Mouse (Mus musculus): Measurements from ENCODE around the gene Dntt. TPM values are rescaled to one million over a fixed set of nuclear protein-coding genes. Genes with fewer than 3 reads are reported as not detected.

Dntt gene
- polyA plus RNA-seq, 1 experiment from 2014 or later: not detected

GRCm38 (mm10) chr19:41097038-41097437 is 68.0 kb downstream of the Dntt start:
- ATAC-seq (ENCODE audit: low read depth): no peak
- H3K9ac ChIP-seq (ENCODE audit: low read length): no peak overlapping the region
- WGBS: 56% methylated on average over 4 of the region's 4 CpGs
- H3K27me3 ChIP-seq (ENCODE audit: control insufficient read depth, insufficient read depth, low read depth, low read length): no peaks in the 10 kb centered on the region
- no peaks in the 10 kb centered on the region for H3K36me3 ChIP-seq (ENCODE audit: control insufficient read depth, insufficient read depth, low read length)
- H3K9me3 ChIP-seq (ENCODE audit: control insufficient read depth, low read length): no peaks in the 10 kb centered on the region
- no peak overlapping the region for H3K4me3 ChIP-seq (ENCODE audit: low read length)
- no peak overlapping the region for H3K4me2 ChIP-seq (ENCODE audit: low read depth, low read length)
- no peaks in the 10 kb centered on the region for H3K4me1 ChIP-seq (replicated peaks; ENCODE audit: control insufficient read depth, insufficient read depth, low read length)
- no peak overlapping the region for H3K27ac ChIP-seq (ENCODE audit: low read length)

DNA sequence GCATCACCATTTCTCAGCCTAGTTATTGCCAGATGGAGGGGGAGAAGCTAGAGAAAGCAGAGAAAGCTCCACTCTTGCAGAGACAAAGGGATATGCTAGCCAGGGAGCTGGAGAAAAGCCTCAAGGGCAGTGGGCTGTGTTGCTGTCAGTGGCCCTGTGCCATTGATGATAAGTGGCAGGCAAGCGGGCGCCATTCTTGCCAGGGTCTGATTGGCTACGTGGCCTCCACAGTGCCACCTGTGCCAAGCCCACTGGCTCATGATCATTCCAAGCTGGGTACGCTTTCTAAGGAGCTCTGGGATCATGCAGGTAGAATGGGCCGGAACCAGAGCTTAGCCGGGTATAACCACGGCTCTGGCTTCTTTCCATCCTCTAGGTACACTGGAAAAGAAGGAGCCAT is 71.8 kb downstream of the Dntt start:
- Histone ChIP-seq H3K27me3 (ENCODE audit: control insufficient read depth, insufficient read depth, low read depth, low read length) (no peaks in the 10 kb centered on the region), H3K27ac (ENCODE audit: low read length) (no peak overlapping the region), H3K36me3 (ENCODE audit: control insufficient read depth, insufficient read depth, low read length) (no peaks in the 10 kb centered on the region), H3K4me2 (ENCODE audit: low read depth, low read length) (no peak overlapping the region), H3K9ac (ENCODE audit: low read length) (no peak overlapping the region), H3K4me3 (ENCODE audit: low read length) (no peak overlapping the region), H3K4me1 (replicated peaks; ENCODE audit: control insufficient read depth, insufficient read depth, low read length) (no peaks in the 10 kb centered on the region), H3K9me3 (ENCODE audit: control insufficient read depth, low read length) (no peaks in the 10 kb centered on the region)
- 86% methylated on average over 7 of the region's 7 CpGs for WGBS
- no peak for ATAC-seq (ENCODE audit: low read depth)

- Histone ChIP-seq H3K27ac (ENCODE audit: low read length) (no peak overlapping the region), H3K4me3 (ENCODE audit: low read length) (no peak overlapping the region), H3K9me3 (ENCODE audit: control insufficient read depth, low read length) (no peaks in the 10 kb centered on the region), H3K27me3 (ENCODE audit: control insufficient read depth, insufficient read depth, low read depth, low read length) (no peaks in the 10 kb centered on the region), H3K4me2 (ENCODE audit: low read depth, low read length) (no peak overlapping the region), H3K36me3 (ENCODE audit: control insufficient read depth, insufficient read depth, low read length) (no peaks in the 10 kb centered on the region), H3K4me1 (replicated peaks; ENCODE audit: control insufficient read depth, insufficient read depth, low read length) (no peaks in the 10 kb centered on the region), H3K9ac (ENCODE audit: low read length) (no peak overlapping the region)
- no peak for ATAC-seq (ENCODE audit: low read depth)
- WGBS: 78% methylated on average over 8 of the region's 8 CpGs
Measured at GRCm38 (mm10) chr19:41101390-41101789, 72.3 kb downstream of the Dntt start.

DNA sequence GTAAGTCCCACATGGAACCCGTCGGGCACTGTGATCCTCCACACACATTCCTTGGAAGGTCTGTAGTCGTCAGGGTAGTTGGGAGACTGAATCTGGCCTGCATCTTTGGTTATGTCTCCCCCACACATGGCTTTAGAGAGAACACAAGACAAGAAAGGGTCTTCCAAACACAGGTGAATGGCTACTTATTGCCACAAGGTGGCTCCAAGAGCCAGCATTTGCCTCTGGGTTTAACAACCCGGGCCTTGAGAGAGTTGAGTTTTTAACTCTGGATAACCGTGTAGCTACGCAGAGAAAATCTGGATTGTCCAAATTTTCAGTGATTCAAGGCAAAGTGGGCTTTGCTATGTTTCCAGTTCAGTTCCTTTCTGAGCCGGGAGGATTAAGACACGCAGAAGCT is 75.8 kb downstream of the Dntt start:
- Histone ChIP-seq H3K36me3 (ENCODE audit: control insufficient read depth, insufficient read depth, low read length) (no peaks in the 10 kb centered on the region), H3K27me3 (ENCODE audit: control insufficient read depth, insufficient read depth, low read depth, low read length) (no peaks in the 10 kb centered on the region)

GRCm38 (mm10) chr19:41107530-41107929 is 78.5 kb downstream of the Dntt start:
- Histone ChIP-seq H3K4me1 (replicated peaks; ENCODE audit: control insufficient read depth, insufficient read depth, low read length) (no peaks in the 10 kb centered on the region), H3K4me3 (ENCODE audit: low read length) (no peak overlapping the region), H3K27ac (ENCODE audit: low read length) (no peak overlapping the region), H3K9me3 (ENCODE audit: control insufficient read depth, low read length) (no peaks in the 10 kb centered on the region), H3K9ac (ENCODE audit: low read length) (no peak overlapping the region), H3K36me3 (ENCODE audit: control insufficient read depth, insufficient read depth, low read length) (no peaks in the 10 kb centered on the region), H3K27me3 (ENCODE audit: control insufficient read depth, insufficient read depth, low read depth, low read length) (no peaks in the 10 kb centered on the region), H3K4me2 (ENCODE audit: low read depth, low read length) (no peak overlapping the region)
- 60% methylated on average over 8 of the region's 8 CpGs for WGBS
- ATAC-seq (ENCODE audit: low read depth): no peak

More for the DNA sequence above, 75.8 kb downstream of the Dntt start:
- H3K9me3 ChIP-seq (ENCODE audit: control insufficient read depth, low read length): no peaks in the 10 kb centered on the region
- H3K4me2 ChIP-seq (ENCODE audit: low read depth, low read length): no peak overlapping the region
- WGBS: 43% methylated on average over 8 of the region's 8 CpGs
- H3K9ac ChIP-seq (ENCODE audit: low read length): no peak overlapping the region
- ATAC-seq (ENCODE audit: low read depth): no peak
- no peaks in the 10 kb centered on the region for H3K4me1 ChIP-seq (replicated peaks; ENCODE audit: control insufficient read depth, insufficient read depth, low read length)
- no peak overlapping the region for H3K27ac ChIP-seq (ENCODE audit: low read length)
- no peak overlapping the region for H3K4me3 ChIP-seq (ENCODE audit: low read length)

DNA sequence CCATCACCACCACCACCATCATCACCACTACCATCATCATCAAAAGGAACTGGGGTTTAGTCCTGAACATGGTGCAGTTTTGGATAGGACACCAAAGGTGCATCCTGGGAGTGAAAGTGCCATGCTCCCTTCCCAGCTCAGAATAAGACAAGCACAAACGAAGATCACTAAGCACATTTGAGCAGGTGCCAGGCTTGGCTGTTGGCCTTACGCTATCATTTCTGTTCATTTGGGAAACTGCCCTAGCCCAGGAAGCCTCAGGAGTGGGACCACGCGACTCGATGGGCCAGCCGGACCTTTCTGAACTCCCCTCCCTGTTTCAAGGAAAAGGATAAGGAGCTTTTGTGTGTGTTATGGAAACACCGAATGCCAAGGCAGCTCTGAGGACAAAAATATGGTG is 79.6 kb downstream of the Dntt start:
- H3K27ac ChIP-seq (ENCODE audit: low read length): no peak overlapping the region
- WGBS: 84% methylated on average over 7 of the region's 7 CpGs
- H3K9me3 ChIP-seq (ENCODE audit: control insufficient read depth, low read length): no peaks in the 10 kb centered on the region
- no peak overlapping the region for H3K9ac ChIP-seq (ENCODE audit: low read length)
- no peaks in the 10 kb centered on the region for H3K36me3 ChIP-seq (ENCODE audit: control insufficient read depth, insufficient read depth, low read length)
- no peaks in the 10 kb centered on the region for H3K4me1 ChIP-seq (replicated peaks; ENCODE audit: control insufficient read depth, insufficient read depth, low read length)
- no peak overlapping the region for H3K4me3 ChIP-seq (ENCODE audit: low read length)
- ATAC-seq (ENCODE audit: low read depth): no peak
- no peaks in the 10 kb centered on the region for H3K27me3 ChIP-seq (ENCODE audit: control insufficient read depth, insufficient read depth, low read depth, low read length)
- H3K4me2 ChIP-seq (ENCODE audit: low read depth, low read length): no peak overlapping the region

Other genes with a start within 250 kb of the Dntt start
- gene Ccnj, start 198.0 kb upstream of the Dntt start, polyA plus RNA-seq (2015; fragmentation: Nextera tagmentation; extraction: Ambion mirVana): 11.7 and 12.5 TPM in 2 replicates
- gene Zfp518a, start 134.6 kb upstream of the Dntt start, polyA plus RNA-seq (2015; fragmentation: Nextera tagmentation; extraction: Ambion mirVana): 10.3 and 12.9 TPM in 2 replicates
- gene Blnk, start 34.7 kb upstream of the Dntt start, polyA plus RNA-seq (2015; fragmentation: Nextera tagmentation; extraction: Ambion mirVana): 0.64 and 0.69 TPM in 2 replicates
- gene Opalin, start 47.8 kb downstream of the Dntt start, polyA plus RNA-seq (2015; fragmentation: Nextera tagmentation; extraction: Ambion mirVana): not detected in 2 replicates
- not detected in 2 replicates for gene Tll2, start 177.6 kb downstream of the Dntt start, polyA plus RNA-seq (2015; fragmentation: Nextera tagmentation; extraction: Ambion mirVana)
- 133 and 135 TPM in 2 replicates for gene Tm9sf3, start 234.7 kb downstream of the Dntt start, polyA plus RNA-seq (2015; fragmentation: Nextera tagmentation; extraction: Ambion mirVana)